Mouse (Mus musculus) heart, postnatal 0 days (tissue): ENCODE results near the gene Six3.

Experiments
- CTCF ChIP-seq: IDR thresholded peaks from 2 replicates; pipeline ENCODE4 v1.5.1; 2016; ENCODE audit warnings: antibody characterized with exemption, control low read depth, low read depth
- EP300 ChIP-seq: IDR thresholded peaks from 2 replicates; pipeline ENCODE4 v1.6.1; 2016; ENCODE audit warnings: antibody characterized with exemption, low read depth

DNA sequence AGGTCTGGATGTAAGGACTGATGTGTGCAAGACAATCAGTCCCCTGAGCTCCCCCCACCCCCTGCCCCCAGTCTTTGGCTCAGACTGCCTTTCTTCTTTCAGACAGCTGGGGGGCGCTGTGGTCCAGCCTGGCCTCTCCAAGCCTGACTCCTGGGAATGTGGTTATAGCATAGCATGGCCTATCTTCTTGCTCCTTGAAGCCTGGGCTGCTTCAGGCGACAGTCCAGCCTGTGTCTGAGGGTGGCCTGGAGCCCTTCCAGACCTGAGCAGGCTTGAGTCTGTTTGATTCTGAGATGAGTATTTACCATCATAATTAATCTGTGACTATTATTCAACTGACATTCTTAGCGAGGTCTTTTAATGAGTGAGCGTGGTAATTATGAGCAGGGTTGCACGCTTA, 17.7 kb downstream of the Six3 start:
- TF ChIP-seq CTCF (no peak), EP300 (no peak)
